Mouse (Mus musculus): ENCODE data around the gene Coro1b. TPM values are rescaled to one million over a fixed set of nuclear protein-coding genes. Genes with fewer than 3 reads are reported as not detected.

Coro1b gene
- total and polyA plus RNA-seq, 3 experiments = 179 to 265 (median 194) TPM

- Histone ChIP-seq H3K4me1 (ENCODE audit: control insufficient read depth in 1 of 2, insufficient read depth in 2 of 2) (peaks cover 54 to 75% of the 10 kb centered on the region in 2 experiments), H3K4me3 (replicated peaks in 1 of 3; ENCODE audit: low read depth in 2 of 3, low read length in 2 of 3, poor library complexity in 1 of 3) (no peak overlapping the region), H3K79me2 (replicated peaks; ENCODE audit: control insufficient read depth, extremely low read depth, insufficient read depth, poor library complexity, severe bottlenecking) (peaks cover 15% of the 10 kb centered on the region), H3K4me2 (ENCODE audit: insufficient read depth, low read depth, poor library complexity, severe bottlenecking) (no peak overlapping the region), H3K9ac (ENCODE audit: insufficient read depth, low read depth) (no peak overlapping the region), H3K27ac (ENCODE audit: insufficient read depth, low read depth) (no peak overlapping the region), H3K27me3 (replicated peaks) (no peaks in the 10 kb centered on the region), H3K9me3 (replicated peaks; ENCODE audit: low read length) (peaks cover 5% of the 10 kb centered on the region), H3K36me3 (replicated peaks in 1 of 2; ENCODE audit: control insufficient read depth in 1 of 2, insufficient read depth in 1 of 2, low read length in 1 of 2) (peaks cover 10 to 30% of the 10 kb centered on the region in 2 experiments)
- dilution Hi-C loops (cut with MboI; ENCODE audit: extremely low pct_ligation_motif_present, extremely low pct_unique_long_range_greater_than_20kb, low sequenced_read_pairs) (no loop called here), in situ Hi-C loops (cut with MboI; ENCODE audit: low pct_ligation_motif_present, low pct_unique_long_range_greater_than_20kb, low sequenced_read_pairs) (no loop called here)
- TF ChIP-seq E2F4 (IDR thresholded peaks at IDR 0.05; ENCODE audit: insufficient replicate concordance, low read depth, low read length) = no peak
- no peak for DNase-seq (ENCODE audit: extremely low read depth)
Measured at GRCm38 (mm10) chr19:4146366-4147021, 1.9 kb upstream of the Coro1b start.

- no peak for TF ChIP-seq RCOR1 (conservative IDR thresholded peaks at IDR 0.05; ENCODE audit: low read depth, low read length)
- no peak for TF ChIP-seq ELF1 (IDR thresholded peaks at IDR 0.05; ENCODE audit: low read depth, low read length)
- TF ChIP-seq ZC3H11A (IDR thresholded peaks at IDR 0.05; ENCODE audit: low read depth, low read length) = no peak
- TF ChIP-seq ZMIZ1 (IDR thresholded peaks at IDR 0.05; ENCODE audit: low read depth, low read length) = no peak
- no peak for TF ChIP-seq NELFE (IDR thresholded peaks at IDR 0.05; ENCODE audit: low read depth, low read length)
- no peak for TF ChIP-seq UBTF (IDR thresholded peaks at IDR 0.05; ENCODE audit: low read depth, low read length)
- no peak for TF ChIP-seq RAD21 (IDR thresholded peaks at IDR 0.05; ENCODE audit: low read depth, low read length)
- no peak for TF ChIP-seq MYC (IDR thresholded peaks at IDR 0.05; ENCODE audit: low read depth, low read length)
- no peak for TF ChIP-seq PAX5 (IDR thresholded peaks at IDR 0.05; ENCODE audit: low read length)
- no peak for TF ChIP-seq MEF2A (IDR thresholded peaks at IDR 0.05; ENCODE audit: borderline replicate concordance, low read depth, low read length)
- TF ChIP-seq SIN3A (IDR thresholded peaks at IDR 0.05; ENCODE audit: low read length) = no peak
- no peak for TF ChIP-seq ZKSCAN1 (IDR thresholded peaks at IDR 0.05; ENCODE audit: borderline replicate concordance, low read depth, low read length)
- no peak for TF ChIP-seq EP300 (IDR thresholded peaks at IDR 0.05; ENCODE audit: low read length)
- no peak for TF ChIP-seq SMC3 (IDR thresholded peaks at IDR 0.05; ENCODE audit: low read depth, low read length)
- no peak for TF ChIP-seq USF1 (IDR thresholded peaks at IDR 0.05; ENCODE audit: low read depth, low read length)
- TF ChIP-seq MAX (IDR thresholded peaks at IDR 0.05; ENCODE audit: low read length) = no peak
- no peak for TF ChIP-seq MXI1 (IDR thresholded peaks at IDR 0.05; ENCODE audit: low read depth, low read length)
- no peak for TF ChIP-seq USF2 (conservative IDR thresholded peaks at IDR 0.05; ENCODE audit: low read depth, low read length)
- TF ChIP-seq GABPA (IDR thresholded peaks at IDR 0.05; ENCODE audit: insufficient replicate concordance, low read depth, low read length) = no peak
- Histone ChIP-seq H3K27ac (ENCODE audit: insufficient read depth, low read depth) (no peak overlapping the region), H3K27me3 (replicated peaks) (no peaks in the 10 kb centered on the region), H3K4me1 (ENCODE audit: control insufficient read depth in 1 of 2, insufficient read depth in 2 of 2) (peaks cover 54 to 75% of the 10 kb centered on the region in 2 experiments), H3K36me3 (replicated peaks in 1 of 2; ENCODE audit: control insufficient read depth in 1 of 2, insufficient read depth in 1 of 2, low read length in 1 of 2) (peaks cover 13 to 32% of the 10 kb centered on the region in 2 experiments), H3K9ac (ENCODE audit: insufficient read depth, low read depth) (no peak overlapping the region), H3K4me3 (replicated peaks in 1 of 3; ENCODE audit: low read depth in 2 of 3, low read length in 2 of 3, poor library complexity in 1 of 3) (no peak overlapping the region), H3K4me2 (ENCODE audit: insufficient read depth, low read depth, poor library complexity, severe bottlenecking) (no peak overlapping the region), H3K79me2 (replicated peaks; ENCODE audit: control insufficient read depth, extremely low read depth, insufficient read depth, poor library complexity, severe bottlenecking) (peaks cover 15% of the 10 kb centered on the region), H3K9me3 (replicated peaks; ENCODE audit: low read length) (peaks cover 5% of the 10 kb centered on the region)
- DNase-seq (ENCODE audit: extremely low read depth) = no peak
- in situ Hi-C loops (cut with MboI; ENCODE audit: low pct_ligation_motif_present, low pct_unique_long_range_greater_than_20kb, low sequenced_read_pairs) = no loop called here
- dilution Hi-C loops (cut with MboI; ENCODE audit: extremely low pct_ligation_motif_present, extremely low pct_unique_long_range_greater_than_20kb, low sequenced_read_pairs) = no loop called here
Measured at GRCm38 (mm10) chr19:4147022-4147405, 1.4 kb upstream of the Coro1b start.
